Mouse (Mus musculus) MEL (cell line): ENCODE results near the gene Grip1. TPM values are rescaled to one million over a fixed set of nuclear protein-coding genes. Genes with fewer than 3 reads are reported as not detected.

ENCODE experiments used
- DNase-seq: peaks from one replicate; pipeline ENCODE4 v3.0.0; 2011; ENCODE audit warnings: low read depth, low spot score
- H3K27ac ChIP-seq: 2 replicates; pipeline ENCODE4 v1.5.1; 2012; ENCODE audit warnings: low read depth, mild to moderate bottlenecking, control low read depth, low read length, moderate library complexity; ENCODE audit not compliant: control insufficient read depth
- H3K27me3 ChIP-seq, 2 experiments: fragments of 150-350 bp in 1 of 2; sonication (generic) in 1 of 2; 2 replicates each; pipeline ENCODE4 v1.6.1; 2012; ENCODE audit warnings: low read length in 2 of 2, mild to moderate bottlenecking in 2 of 2, improper control_type of control experiment in 1 of 2, moderate library complexity in 1 of 2; ENCODE audit not compliant: insufficient read depth in 2 of 2, control insufficient read depth in 1 of 2
- H3K36me3 ChIP-seq, 2 experiments: 2 replicates each; pipeline ENCODE4 v1.6.1; 2012 to 2014; ENCODE audit warnings: low read length in 2 of 2, improper control_type of control experiment in 1 of 2, inconsistent platforms in 1 of 2, mild to moderate bottlenecking in 1 of 2; ENCODE audit not compliant: insufficient read depth in 2 of 2, control insufficient read depth in 1 of 2
- H3K4me1 ChIP-seq, 2 experiments: fragments of 150-350 bp in 1 of 2; sonication (generic) in 1 of 2; 2 replicates each; pipeline ENCODE4 v1.6.1; 2012; ENCODE audit warnings: low read length in 2 of 2, improper control_type of control experiment in 1 of 2, mild to moderate bottlenecking in 1 of 2; ENCODE audit not compliant: insufficient read depth in 2 of 2, control insufficient read depth in 1 of 2
- H3K4me3 ChIP-seq, 2 experiments: fragments of 150-350 bp in 1 of 2; sonication (generic) in 1 of 2; 2 replicates each; pipeline ENCODE4 v1.5.1; 2012; ENCODE audit warnings: low read depth in 2 of 2, low read length in 2 of 2, mild to moderate bottlenecking in 2 of 2, moderate library complexity in 2 of 2, control low read depth in 1 of 2, improper control_type of control experiment in 1 of 2; ENCODE audit not compliant: control insufficient read depth in 1 of 2, insufficient read depth in 1 of 2
- H3K79me2 ChIP-seq: 2 replicates; pipeline ENCODE4 v1.6.1; 2012; ENCODE audit warnings: mild to moderate bottlenecking, low read length, moderate library complexity; ENCODE audit not compliant: control insufficient read depth, poor library complexity, insufficient read depth
- H3K9ac ChIP-seq: 2 replicates; pipeline ENCODE4 v1.6.1; 2012; ENCODE audit warnings: low read depth, mild to moderate bottlenecking, control low read depth, low read length, moderate library complexity; ENCODE audit not compliant: control insufficient read depth, poor library complexity, severe bottlenecking
- H3K9me3 ChIP-seq: fragments of 150-350 bp; sonication (generic); replicated peaks from 2 replicates; pipeline ENCODE4 v1.6.1; 2012; ENCODE audit warnings: mild to moderate bottlenecking, low read length, improper control_type of control experiment, moderate library complexity; ENCODE audit not compliant: insufficient read depth
- CTCF ChIP-seq, 3 experiments: IDR thresholded peaks in 2 of 3; conservative IDR thresholded peaks in 1 of 3; 2 replicates each; pipeline ENCODE4 v1.5.1; 2011 to 2012; ENCODE audit warnings: low read length in 3 of 3, low read depth in 2 of 3, mild to moderate bottlenecking in 2 of 3, improper control_type of control experiment in 1 of 3, inconsistent platforms in 1 of 3, mixed read lengths in 1 of 3, moderate library complexity in 1 of 3; ENCODE audit not compliant: control insufficient read depth in 1 of 3, insufficient read depth in 1 of 3, poor library complexity in 1 of 3, severe bottlenecking in 1 of 3
- E2F4 ChIP-seq: IDR thresholded peaks from 2 replicates; pipeline ENCODE4 v1.6.1; 2011; ENCODE audit warnings: low read depth, low read length, improper control_type of control experiment, borderline replicate concordance
- ELF1 ChIP-seq: IDR thresholded peaks from 2 replicates; pipeline ENCODE4 v1.6.1; 2014; ENCODE audit warnings: low read depth, mild to moderate bottlenecking, inconsistent platforms, low read length, improper control_type of control experiment, moderate library complexity
- EP300 ChIP-seq, 2 experiments: IDR thresholded peaks; 2 replicates each; pipeline ENCODE4 v1.6.1; 2011; ENCODE audit warnings: improper control_type of control experiment in 2 of 2, low read length in 2 of 2, low read depth in 1 of 2, mild to moderate bottlenecking in 1 of 2
- ETS1 ChIP-seq: IDR thresholded peaks from 2 replicates; pipeline ENCODE4 v1.6.1; 2012; ENCODE audit warnings: low read depth, mild to moderate bottlenecking, inconsistent platforms, low read length, improper control_type of control experiment, moderate library complexity
- GABPA ChIP-seq: IDR thresholded peaks from 2 replicates; pipeline ENCODE4 v1.6.1; 2012; ENCODE audit warnings: low read depth, mild to moderate bottlenecking, inconsistent platforms, low read length, improper control_type of control experiment, moderate library complexity
- GATA1 ChIP-seq: IDR thresholded peaks from 2 replicates; pipeline ENCODE4 v1.6.1; 2011; ENCODE audit warnings: low read depth, low read length, improper control_type of control experiment
- HCFC1 ChIP-seq: IDR thresholded peaks from 2 replicates; pipeline ENCODE4 v1.6.1; 2012; ENCODE audit warnings: low read depth, mild to moderate bottlenecking, inconsistent platforms, low read length, improper control_type of control experiment, moderate library complexity
- JUND ChIP-seq: IDR thresholded peaks from 2 replicates; pipeline ENCODE4 v1.6.1; 2011; ENCODE audit warnings: low read depth, mild to moderate bottlenecking, improper control_type of control experiment, low read length
- MAZ ChIP-seq: IDR thresholded peaks from 2 replicates; pipeline ENCODE4 v1.6.1; 2012; ENCODE audit warnings: low read depth, mild to moderate bottlenecking, inconsistent platforms, low read length, improper control_type of control experiment
- MEF2A ChIP-seq: IDR thresholded peaks from 2 replicates; pipeline ENCODE4 v1.6.1; 2014; ENCODE audit warnings: low read depth, mild to moderate bottlenecking, inconsistent platforms, low read length, improper control_type of control experiment; ENCODE audit not compliant: poor library complexity, insufficient replicate concordance, severe bottlenecking; ENCODE audit errors: extremely low read depth
- POLR2A ChIP-seq, 2 experiments: IDR thresholded peaks; 2 replicates each; pipeline ENCODE4 v1.6.1; 2011 to 2012; ENCODE audit warnings: low read length in 2 of 2, mild to moderate bottlenecking in 2 of 2, control low read depth in 1 of 2, improper control_type of control experiment in 1 of 2, low read depth in 1 of 2, moderate library complexity in 1 of 2; ENCODE audit not compliant: control insufficient read depth in 1 of 2, insufficient read depth in 1 of 2, poor library complexity in 1 of 2
- POLR2AphosphoS2 ChIP-seq: IDR thresholded peaks from 2 replicates; pipeline ENCODE4 v1.6.1; 2011; ENCODE audit warnings: low read length, improper control_type of control experiment
- POLR2AphosphoS5 ChIP-seq: IDR thresholded peaks from 2 replicates; pipeline ENCODE4 v1.6.1; 2012; ENCODE audit warnings: low read depth, borderline replicate concordance, mild to moderate bottlenecking, inconsistent platforms, low read length, moderate library complexity, mixed read lengths
- RAD21 ChIP-seq: IDR thresholded peaks from 2 replicates; pipeline ENCODE4 v1.6.1; 2011; ENCODE audit warnings: mild to moderate bottlenecking, low read depth, low read length, improper control_type of control experiment
- RCOR1 ChIP-seq: IDR thresholded peaks from 2 replicates; pipeline ENCODE4 v1.6.1; 2012; ENCODE audit warnings: low read depth, mild to moderate bottlenecking, inconsistent platforms, low read length, improper control_type of control experiment
- SMC3 ChIP-seq: IDR thresholded peaks from 2 replicates; pipeline ENCODE4 v1.6.1; 2011; ENCODE audit warnings: low read depth, low read length, improper control_type of control experiment
- TBP ChIP-seq: IDR thresholded peaks from 2 replicates; pipeline ENCODE4 v1.8.0; 2011; ENCODE audit warnings: low read depth, low read length, improper control_type of control experiment
- USF1 ChIP-seq: IDR thresholded peaks from 2 replicates; pipeline ENCODE4 v1.6.1; 2014; ENCODE audit warnings: low read depth, mild to moderate bottlenecking, inconsistent platforms, low read length, improper control_type of control experiment, moderate library complexity
- ZC3H11A ChIP-seq: IDR thresholded peaks from 2 replicates; pipeline ENCODE4 v1.6.1; 2012; ENCODE audit warnings: low read depth, mild to moderate bottlenecking, inconsistent platforms, low read length, improper control_type of control experiment
- ZKSCAN1 ChIP-seq: IDR thresholded peaks from 2 replicates; pipeline ENCODE4 v1.6.1; 2012; ENCODE audit warnings: low read depth, mild to moderate bottlenecking, inconsistent platforms, low read length, improper control_type of control experiment, moderate library complexity
- ZMIZ1 ChIP-seq: IDR thresholded peaks from 2 replicates; pipeline ENCODE4 v1.6.1; 2012; ENCODE audit warnings: low read depth, mild to moderate bottlenecking, inconsistent platforms, low read length, improper control_type of control experiment, moderate library complexity
- ZNF384 ChIP-seq: IDR thresholded peaks from 2 replicates; pipeline ENCODE4 v1.6.1; 2012; ENCODE audit warnings: low read depth, mild to moderate bottlenecking, inconsistent platforms, low read length, improper control_type of control experiment
- polyA plus RNA-seq, 2 experiments: library from polyadenylated mRNA; stranded (reverse) in 1 of 2; unstranded in 1 of 2; fragments of >175 nt in 1 of 2; fragments of >200 nt in 1 of 2; gene quantifications; 2 replicates each; pipeline versions ENCODE4 v1.2.1 to v1.2.4; 2012; ENCODE audit warnings: low replicate concordance in 2 of 2, low read depth in 1 of 2; ENCODE audit not compliant: insufficient read length in 2 of 2, insufficient read depth in 1 of 2, missing spikeins in 1 of 2
- total RNA-seq: library from RNA; depleted of rRNA; stranded (reverse); fragments of 300-350 nt; gene quantifications from 2 replicates; pipeline ENCODE4 v1.2.3, GENCODE M21; 2012

Gene Grip1
- total and polyA plus RNA-seq, 3 experiments, result 0.04 TPM; not detected in 2

GRCm38 (mm10) chr10:120044237-120044636 is 590.6 kb downstream of the Grip1 start:
- Histone ChIP-seq H3K27me3 (no peaks in the 10 kb centered on the region), H3K27ac (no peak overlapping the region), H3K4me3 (no peak overlapping the region), H3K9ac (no peak overlapping the region), H3K4me1 (no peaks in the 10 kb centered on the region), H3K9me3 (no peaks in the 10 kb centered on the region), H3K36me3 (no peaks in the 10 kb centered on the region), H3K79me2 (no peaks in the 10 kb centered on the region)
- no peak for DNase-seq
- no peak for TF ChIP-seq CTCF (IDR thresholded peaks at IDR 0.05 in 2 of 3, conservative IDR thresholded peaks at IDR 0.05 in 1 of 3; ENCODE audit: control insufficient read depth in 1 of 3, insufficient read depth in 1 of 3, low read depth in 2 of 3, low read length in 3 of 3, poor library complexity in 1 of 3, severe bottlenecking in 1 of 3)
- TF ChIP-seq ZKSCAN1, result no peak
- no peak for TF ChIP-seq E2F4
- TF ChIP-seq USF1, result no peak
- TF ChIP-seq POLR2AphosphoS5, result no peak
- TF ChIP-seq HCFC1, result no peak
- no peak for TF ChIP-seq GABPA
- no peak for TF ChIP-seq MEF2A
- TF ChIP-seq TBP, result no peak
- TF ChIP-seq ETS1, result no peak

GRCm38 (mm10) chr10:120044714-120045234 is 591.1 kb downstream of the Grip1 start:
- H3K36me3 ChIP-seq, result no peaks in the 10 kb centered on the region
- TF ChIP-seq GATA1, result no peak
- TF ChIP-seq, all 39 proteins: peak for 0
- DNase-seq, result no peak

GRCm38 (mm10) chr10:120060579-120061237 is 607.1 kb downstream of the Grip1 start:
- Histone ChIP-seq H3K36me3 (no peaks in the 10 kb centered on the region), H3K27me3 (no peaks in the 10 kb centered on the region; a peak in 1 of 4 replicates), H3K9me3 (no peaks in the 10 kb centered on the region), H3K27ac (no peak overlapping the region), H3K9ac (no peak overlapping the region), H3K4me3 (no peak overlapping the region), H3K4me1 (no peaks in the 10 kb centered on the region), H3K79me2 (no peaks in the 10 kb centered on the region)
- no peak for DNase-seq
- no peak for TF ChIP-seq SMC3
- TF ChIP-seq POLR2A (IDR thresholded peaks at IDR 0.05; ENCODE audit: control insufficient read depth in 1 of 2, insufficient read depth in 1 of 2, low read depth in 1 of 2, low read length in 2 of 2, poor library complexity in 1 of 2), result no peak
- TF ChIP-seq ELF1, result no peak
- TF ChIP-seq JUND, result no peak
- TF ChIP-seq MAZ, result no peak
- TF ChIP-seq RAD21, result no peak
- TF ChIP-seq EP300 (IDR thresholded peaks at IDR 0.05; ENCODE audit: low read depth in 1 of 2, low read length in 2 of 2), result no peak
- TF ChIP-seq ZMIZ1, result no peak
- no peak for TF ChIP-seq ZNF384
- no peak for TF ChIP-seq ETS1
- TF ChIP-seq CTCF (IDR thresholded peaks at IDR 0.05 in 2 of 3, conservative IDR thresholded peaks at IDR 0.05 in 1 of 3; ENCODE audit: control insufficient read depth in 1 of 3, insufficient read depth in 1 of 3, low read depth in 2 of 3, low read length in 3 of 3, poor library complexity in 1 of 3, severe bottlenecking in 1 of 3), result no peak
- no peak for TF ChIP-seq POLR2AphosphoS2
- TF ChIP-seq RCOR1, result no peak
- no peak for TF ChIP-seq E2F4
- no peak for TF ChIP-seq ZC3H11A
- TF ChIP-seq GATA1, result no peak

More at GRCm38 (mm10) chr10:120044714-120045234, 591.1 kb downstream of the Grip1 start:
- no peaks in the 10 kb centered on the region for H3K27me3 ChIP-seq
- no peak overlapping the region for H3K9ac ChIP-seq
- no peaks in the 10 kb centered on the region for H3K79me2 ChIP-seq
- no peaks in the 10 kb centered on the region for H3K4me1 ChIP-seq
- no peaks in the 10 kb centered on the region for H3K9me3 ChIP-seq
- no peak overlapping the region for H3K27ac ChIP-seq
- no peak overlapping the region for H3K4me3 ChIP-seq
